Mouse (Mus musculus) yolk sac, embryonic 10.5 days (tissue): Measurements from ENCODE around the gene Olfr220.

Source experiments
- DNase-seq: peaks from one replicate; pipeline ENCODE4 v3.0.0-alpha.2; 2017; ENCODE audit warnings: low spot score

Gene Olfr220

GRCm38 (mm10) chr1:174441782-174442181 is at the start of gene Olfr220:
TSS of gene Olfr220 (plus strand) at chr1:174442082.
- DNase-seq, result no peak

GRCm38 (mm10) chr1:174422959-174423358 is 18.9 kb upstream of the Olfr220 start:
- DNase-seq, result no peak

GRCm38 (mm10) chr1:174423764-174424163 is 18.1 kb upstream of the Olfr220 start, which contains the start of gene Olfr414:
TSS of gene Olfr414 (plus strand) at chr1:174424064.
- no peak for DNase-seq

- DNase-seq, result no peak
These were observed 15.5 kb upstream of the Olfr220 start for GRCm38 (mm10) chr1:174426180-174426986.

GRCm38 (mm10) chr1:174427402-174427801 is 14.5 kb upstream of the Olfr220 start:
- no peak for DNase-seq

- DNase-seq, result no peak
These were observed 13.5 kb upstream of the Olfr220 start for GRCm38 (mm10) chr1:174428407-174428806.

- DNase-seq, result no peak
These were observed 7.8 kb upstream of the Olfr220 start for GRCm38 (mm10) chr1:174434121-174434520.

- no peak for DNase-seq
These were observed 13.2 kb downstream of the Olfr220 start for GRCm38 (mm10) chr1:174455100-174455499.

GRCm38 (mm10) chr1:174465385-174465784 is 23.5 kb downstream of the Olfr220 start:
- DNase-seq, result no peak

GRCm38 (mm10) chr1:174466240-174466639 is 24.4 kb downstream of the Olfr220 start:
- DNase-seq, result no peak

GRCm38 (mm10) chr1:174469736-174470135 is 27.9 kb downstream of the Olfr220 start:
- peak; percentile 15 for DNase-seq

GRCm38 (mm10) chr1:174482567-174482966 is 40.7 kb downstream of the Olfr220 start:
- DNase-seq, result no peak

- peak; percentile 1 for DNase-seq
These were observed 58.2 kb downstream of the Olfr220 start for GRCm38 (mm10) chr1:174500064-174500463.
